Mouse (Mus musculus) cerebellum, adult 2 months (tissue): ENCODE data around the gene Ucp2.

Experiments used
- CTCF ChIP-seq: fragments of 200-500 bp; IDR thresholded peaks from 2 replicates; pipeline ENCODE4 v1.5.1; 2011; ENCODE audit warnings: low read depth, mild to moderate bottlenecking, control low read depth, low read length, moderate library complexity, borderline replicate concordance; ENCODE audit not compliant: insufficient read depth
- POLR2A ChIP-seq: fragments of 200-500 bp; IDR thresholded peaks from 2 replicates; pipeline ENCODE4 v1.6.1; 2011; ENCODE audit warnings: low read length, control low read depth, borderline replicate concordance; ENCODE audit not compliant: insufficient read depth

- no peak for TF ChIP-seq CTCF
- TF ChIP-seq POLR2A = no peak
These were observed 31.5 kb upstream of the Ucp2 start for GRCm38 (mm10) chr7:100461621-100462151.
